Mouse (Mus musculus) layer of hippocampus, adult 11-12 months (tissue): ENCODE measurements around the gene Sema7a.
A peak's percentile ranks its signal among the peaks of the same experiment; 100 is the strongest.

Experiments used
- DNase-seq: peaks from one replicate; pipeline ENCODE4 v3.0.0; 2022; ENCODE audit warnings: low spot score

Gene Sema7a

DNA sequence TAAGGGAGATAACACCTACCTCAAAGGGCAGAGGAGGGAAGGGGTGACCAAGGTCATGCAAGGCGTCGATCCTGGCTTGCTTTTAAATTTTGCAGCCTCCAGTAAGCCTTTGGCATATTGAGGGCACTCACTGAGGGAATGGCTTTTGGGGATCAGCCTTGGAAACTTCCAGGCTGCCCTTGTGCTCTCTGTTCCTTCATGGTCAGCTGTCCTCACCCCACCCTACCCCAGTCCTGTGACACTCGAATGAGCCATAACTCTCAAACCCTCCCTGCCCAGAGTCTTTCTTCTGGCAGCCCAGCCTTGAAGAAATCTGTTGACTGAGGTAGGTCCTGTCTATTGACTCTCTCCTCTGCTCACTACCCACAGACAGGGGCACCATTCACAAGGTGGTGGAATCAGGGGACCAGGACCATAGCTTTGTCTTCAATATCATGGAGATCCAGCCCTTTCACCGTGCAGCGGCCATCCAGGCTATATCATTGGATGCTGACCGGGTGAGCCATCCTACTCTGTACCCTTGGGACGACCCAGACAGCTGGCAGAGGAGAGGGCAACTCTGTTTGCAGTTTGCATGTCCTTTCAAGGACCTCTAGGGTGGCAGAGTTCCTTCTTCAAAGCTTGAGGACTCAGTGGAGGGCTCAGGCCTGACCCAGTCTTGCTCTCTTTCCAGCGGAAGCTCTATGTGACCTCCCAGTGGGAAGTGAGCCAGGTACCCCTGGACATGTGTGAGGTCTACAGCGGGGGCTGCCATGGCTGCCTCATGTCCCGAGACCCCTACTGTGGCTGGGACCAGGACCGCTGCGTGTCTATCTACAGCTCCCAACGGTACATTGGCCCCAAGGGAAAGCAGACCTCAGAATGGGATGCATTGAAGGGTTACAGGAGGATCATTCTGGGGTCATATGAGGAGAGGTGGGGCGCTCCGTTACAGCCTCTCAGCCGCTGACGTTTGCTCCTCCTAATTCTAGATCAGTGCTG lies 20.3 kb downstream of the Sema7a start:
- DNase-seq: no peak

- no peak for DNase-seq
These were observed 21.3 kb downstream of the Sema7a start for GRCm38 (mm10) chr9:57961226-57961625.

DNA sequence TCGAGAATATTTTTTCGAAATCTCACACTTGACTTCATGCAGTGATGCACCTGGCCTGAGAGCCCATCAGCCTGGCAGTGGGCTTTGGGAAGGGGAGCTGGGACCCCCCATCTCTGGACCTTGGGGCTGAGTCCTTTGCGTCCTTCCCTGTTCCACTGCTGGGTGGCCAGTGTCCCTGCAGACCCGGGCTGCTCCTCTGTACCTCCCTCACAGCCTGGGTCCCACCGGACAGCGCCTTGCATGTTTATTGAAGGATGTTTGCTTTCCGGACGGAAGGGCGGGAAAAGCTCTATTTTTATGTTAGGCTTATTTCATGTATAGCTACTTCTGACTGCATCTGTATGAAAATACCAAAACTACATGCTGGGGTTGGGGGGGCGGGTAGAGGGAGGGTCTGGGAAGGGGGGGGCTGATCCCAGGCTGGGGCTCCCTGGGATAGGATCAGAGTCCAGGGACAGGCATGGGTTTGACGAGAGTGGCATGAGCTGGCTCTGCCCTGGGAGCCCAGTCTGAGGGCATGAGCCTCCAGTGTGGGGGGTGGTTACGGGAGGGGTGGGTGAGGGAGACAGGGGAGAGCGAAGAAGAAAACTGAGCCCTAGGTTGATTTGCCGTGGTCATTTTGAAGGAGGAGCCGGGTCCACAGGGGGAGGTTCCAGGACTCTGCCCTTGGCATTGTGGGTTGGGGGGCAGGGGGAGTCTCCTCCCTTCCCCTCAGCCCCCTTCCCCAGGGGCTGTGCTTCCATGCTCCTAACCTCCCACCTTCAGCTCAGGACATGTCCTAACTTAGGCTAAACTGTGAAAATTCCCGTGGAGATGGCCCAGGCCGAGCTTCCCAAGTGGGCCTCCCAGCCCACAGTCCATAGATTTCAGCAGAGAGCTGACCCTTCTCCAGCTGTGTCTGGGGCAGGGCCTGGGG lies 22.2 kb downstream of the Sema7a start:
- DNase-seq: no peak

DNA sequence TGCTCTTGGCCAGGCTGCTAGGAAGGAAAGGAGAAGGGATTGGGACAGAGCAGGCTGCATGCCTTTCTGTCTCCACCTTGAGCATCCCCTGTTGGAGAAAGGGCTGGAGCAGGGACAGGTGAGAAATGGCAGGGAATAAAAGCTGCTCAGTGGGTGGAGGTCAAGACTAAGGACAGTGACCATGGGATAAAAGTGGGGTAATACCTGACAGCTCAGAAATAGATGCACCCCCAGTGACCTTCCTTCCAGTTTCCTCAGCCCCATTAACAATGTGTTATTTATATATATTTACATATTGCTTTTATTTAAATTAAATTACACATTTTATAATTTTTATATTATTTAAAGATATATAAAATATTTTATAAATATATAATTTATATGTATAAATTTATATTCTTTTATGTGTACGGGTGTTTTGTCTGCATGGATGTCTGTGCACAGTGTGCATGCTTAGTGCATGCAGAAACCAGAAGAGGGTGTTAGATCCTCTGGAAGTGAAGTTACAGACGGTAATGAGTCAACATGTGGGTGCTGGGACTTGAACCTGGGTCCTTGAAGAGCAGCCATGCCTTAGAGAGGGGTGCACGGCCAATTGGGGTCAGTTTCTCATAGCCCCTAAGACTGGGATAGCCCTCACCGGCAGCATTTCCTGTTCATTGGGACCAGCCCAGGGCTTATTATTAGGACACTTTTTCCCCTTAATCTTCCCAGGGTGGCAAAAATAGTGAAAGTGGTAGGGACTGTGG lies 23.5 kb downstream of the Sema7a start:
- DNase-seq: no peak

DNA sequence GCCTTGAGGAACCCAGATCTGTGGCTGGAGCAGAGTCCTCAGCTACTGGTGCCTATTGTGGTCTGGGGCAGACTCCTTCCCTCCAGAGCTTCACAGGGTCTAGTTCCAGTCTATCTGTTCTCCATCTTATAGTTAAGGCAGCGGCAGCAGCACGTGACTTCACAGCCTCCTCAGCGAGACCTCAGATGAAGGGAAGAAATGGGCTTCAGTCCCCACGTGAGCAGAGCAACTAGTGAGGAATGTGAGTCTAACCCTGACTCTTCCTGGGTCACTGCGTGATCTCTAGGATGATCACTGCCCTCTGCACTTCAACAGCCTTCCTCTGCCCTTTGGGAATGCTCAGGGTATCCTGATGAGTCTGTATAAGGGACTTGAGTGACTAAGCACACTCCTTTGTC lies 24.1 kb downstream of the Sema7a start:
- no peak for DNase-seq

DNA sequence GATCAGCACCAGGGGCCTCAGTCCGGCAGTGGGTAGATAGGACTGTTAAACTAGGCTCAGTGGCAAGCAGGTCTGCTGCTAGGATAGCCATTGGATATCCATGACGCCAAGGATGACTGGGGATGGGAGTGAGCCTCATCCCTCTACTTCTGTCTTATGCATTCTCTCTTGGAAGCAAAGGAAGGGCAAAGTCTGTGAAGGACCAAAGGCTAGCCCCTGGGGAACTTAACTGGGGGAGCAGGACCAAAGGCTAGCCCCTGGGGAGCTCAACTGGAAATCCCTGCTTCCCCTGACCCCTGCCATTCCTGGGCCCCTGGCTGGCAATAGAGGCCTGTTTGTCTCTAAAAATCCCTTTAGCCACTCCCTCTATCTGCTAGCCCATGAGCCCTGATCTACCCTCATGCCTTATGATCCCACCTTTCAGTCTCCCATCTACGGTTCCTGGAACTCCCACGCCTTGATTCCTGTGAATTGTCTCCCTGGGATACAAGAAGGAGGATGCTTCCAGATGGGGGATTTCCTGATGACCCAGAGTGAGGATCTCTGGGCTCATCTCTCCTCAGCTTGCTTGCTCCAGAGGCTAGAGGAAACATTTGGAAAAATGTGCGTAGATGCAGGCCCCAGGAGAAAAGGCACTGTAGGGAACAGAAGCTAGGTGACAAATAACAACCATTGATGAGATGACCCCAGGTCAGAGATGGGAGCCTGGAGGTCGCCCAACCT lies 24.8 kb downstream of the Sema7a start:
- no peak for DNase-seq

DNA sequence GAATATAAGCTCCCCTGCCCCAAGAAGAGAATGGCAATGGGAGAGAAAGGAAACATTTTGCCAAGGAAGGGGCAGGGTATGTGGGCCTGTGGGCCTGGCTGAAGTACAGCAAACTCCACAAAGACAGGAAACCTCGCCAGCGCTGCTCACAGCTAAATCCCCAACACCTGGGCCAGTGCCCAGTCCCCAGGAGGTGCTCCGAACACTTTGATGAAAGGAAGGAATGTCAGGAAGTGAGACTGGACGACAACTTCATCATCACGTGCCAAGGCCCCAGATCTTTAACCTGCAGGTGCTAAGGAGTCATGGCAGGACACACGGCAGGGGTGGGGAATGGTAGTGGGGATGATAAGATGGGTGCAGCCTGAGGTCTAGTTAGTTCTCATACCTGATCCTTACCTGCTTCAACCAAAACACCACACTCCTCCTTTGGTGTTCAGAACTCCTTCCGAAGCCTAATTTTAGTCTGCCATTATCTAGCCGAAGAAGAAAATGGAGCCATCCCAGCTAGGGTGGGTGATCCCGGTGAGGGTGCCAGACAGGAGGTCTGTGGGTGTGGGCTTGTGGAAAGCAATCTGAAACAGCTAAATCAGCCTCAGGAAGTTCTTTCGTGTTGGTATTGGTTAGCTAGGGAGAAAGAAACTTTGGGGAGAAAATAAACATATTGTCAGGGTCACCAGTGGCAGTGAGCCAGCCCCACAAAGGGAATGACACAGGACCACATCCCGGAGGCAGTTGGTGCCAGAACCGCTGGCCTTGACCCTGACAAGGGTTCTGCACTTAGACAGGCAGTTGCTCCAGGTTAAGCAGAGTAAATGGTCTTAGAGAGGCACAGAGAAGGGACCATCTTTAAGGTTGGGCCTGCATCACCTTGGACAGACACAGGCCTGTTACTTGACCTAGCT lies 25.6 kb downstream of the Sema7a start:
- no peak for DNase-seq

- DNase-seq: peak; percentile 65
These were observed 27.5 kb downstream of the Sema7a start for GRCm38 (mm10) chr9:57967237-57967960.

- DNase-seq: no peak
These were observed 28.4 kb downstream of the Sema7a start for GRCm38 (mm10) chr9:57968166-57968771.

- no peak for DNase-seq
These were observed 29.1 kb downstream of the Sema7a start for GRCm38 (mm10) chr9:57968783-57969542.

DNA sequence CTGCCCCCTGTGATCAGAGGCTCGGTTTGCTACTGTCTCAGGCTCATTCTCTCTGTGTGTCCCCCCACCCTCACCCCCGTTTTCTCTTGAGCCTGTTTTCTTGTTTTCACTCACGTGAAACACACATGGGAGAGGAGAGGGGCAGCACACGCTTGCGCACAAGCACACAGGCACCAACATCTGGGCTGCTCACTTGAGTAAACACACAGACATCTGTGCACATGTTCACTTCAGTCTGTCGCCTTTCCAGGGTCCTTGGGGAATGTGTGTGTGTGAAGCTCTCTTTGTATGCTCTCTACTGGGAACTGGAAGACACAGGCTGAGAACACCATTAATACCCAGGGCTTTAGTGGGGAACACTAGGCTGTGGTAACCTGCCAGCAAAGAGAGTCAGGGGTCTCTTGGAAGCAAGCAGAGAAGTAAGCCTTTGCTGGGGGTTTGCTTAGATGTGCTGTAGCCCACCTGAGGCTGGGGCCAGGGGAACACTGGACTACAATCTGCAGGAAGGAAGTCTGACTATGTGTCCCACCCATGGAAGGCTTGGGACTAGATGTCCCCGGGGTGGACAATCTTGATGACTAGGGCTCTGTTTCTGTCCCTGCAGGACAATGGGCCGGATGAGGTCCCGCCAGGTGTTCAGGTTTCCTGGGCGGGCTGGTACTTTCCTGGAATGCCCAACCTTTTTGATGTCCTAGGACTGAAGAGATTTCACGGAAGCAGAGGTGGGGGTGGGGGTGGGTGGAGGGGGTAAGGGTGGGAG lies 30.0 kb downstream of the Sema7a start:
- DNase-seq: no peak

- DNase-seq: no peak
These were observed 31.5 kb downstream of the Sema7a start for GRCm38 (mm10) chr9:57971413-57971812.

GRCm38 (mm10) chr9:57972141-57972591 lies 32.3 kb downstream of the Sema7a start:
- no peak for DNase-seq

GRCm38 (mm10) chr9:57972776-57973439 lies 33.0 kb downstream of the Sema7a start:
- no peak for DNase-seq

DNA sequence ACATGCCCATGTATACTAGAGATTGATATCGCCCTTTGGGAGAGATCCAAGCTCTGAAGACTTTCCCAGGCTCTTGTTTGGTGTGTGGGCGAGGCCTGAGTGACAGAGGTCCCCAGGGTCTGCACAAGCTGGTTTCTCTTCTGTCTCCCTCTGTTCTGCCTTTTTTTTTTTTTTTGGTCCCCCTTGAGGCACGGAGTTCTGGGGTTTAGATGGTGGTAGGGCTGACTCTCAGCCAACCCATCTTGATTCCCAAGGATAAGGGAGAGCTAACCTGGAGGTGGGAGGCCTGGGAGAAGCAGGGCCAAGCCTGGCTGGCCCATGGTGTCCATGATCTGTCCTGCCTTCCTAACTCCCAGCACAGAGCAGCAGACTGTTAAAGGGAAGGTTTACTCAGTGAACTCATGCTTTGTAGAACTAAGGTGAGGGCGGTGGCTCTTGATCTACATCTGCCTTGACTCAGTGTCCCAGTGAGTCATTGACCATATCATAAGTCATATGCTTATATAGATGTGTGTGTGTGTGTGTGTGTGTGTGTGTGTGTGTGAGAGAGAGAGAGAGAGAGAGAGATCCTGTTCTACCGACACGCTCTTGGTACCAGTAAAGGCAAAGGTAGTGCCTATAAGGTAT lies 33.6 kb downstream of the Sema7a start:
- no peak for DNase-seq

DNA sequence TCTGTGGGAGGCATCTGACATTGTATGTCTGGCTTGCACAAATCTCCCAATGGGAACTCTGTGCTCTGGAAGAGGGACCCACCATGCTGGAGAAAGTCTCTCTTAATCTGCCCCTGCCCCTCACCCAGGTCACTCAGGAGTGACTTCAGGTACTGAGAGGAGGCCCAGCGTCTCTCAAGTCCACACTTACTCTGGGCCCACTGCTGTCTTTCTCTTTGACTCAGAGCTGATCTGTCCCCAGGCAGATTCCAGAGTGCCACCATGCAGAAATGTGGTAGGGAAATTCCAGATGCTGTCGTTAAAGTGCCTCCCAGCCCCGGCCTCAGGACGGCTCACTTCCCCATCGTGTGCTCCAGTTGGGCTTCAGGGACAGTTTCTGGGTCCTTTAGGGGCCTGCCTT lies 34.3 kb downstream of the Sema7a start:
- no peak for DNase-seq
